Mouse (Mus musculus): Measurements from ENCODE around the gene Cfap61.

DNA sequence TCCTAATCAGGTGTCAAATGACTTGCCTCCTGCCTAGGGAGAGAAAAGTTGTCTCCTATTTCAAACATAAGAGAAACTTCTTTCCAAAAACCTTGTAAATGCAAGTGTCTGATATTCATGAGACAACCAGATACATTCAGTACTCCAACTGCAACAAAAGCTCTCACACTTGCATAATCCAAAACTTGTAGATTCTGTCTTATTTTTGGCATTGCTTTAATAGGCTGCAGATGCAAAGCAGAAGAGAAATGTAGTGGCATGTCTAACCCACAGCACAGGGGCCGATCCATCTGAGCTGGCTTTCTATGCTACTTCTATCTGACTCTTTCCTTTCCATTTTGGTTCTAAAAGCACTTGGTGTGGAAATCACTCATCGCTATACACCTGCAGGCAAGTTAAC, 296.9 kb downstream of the Cfap61 start:
- no peak for TF ChIP-seq POLR2A (IDR thresholded peaks at IDR 0.05; ENCODE audit: control insufficient read depth, extremely low read depth, insufficient read depth, low read length, poor library complexity)
- TF ChIP-seq CTCF (IDR thresholded peaks at IDR 0.05; ENCODE audit: borderline replicate concordance, control insufficient read depth, extremely low read depth, insufficient read depth, low read length, poor library complexity): no peak
